Mouse (Mus musculus) liver, embryonic 12.5 days (tissue): ENCODE data around the gene Dkc1. TPM values are rescaled to one million over a fixed set of nuclear protein-coding genes. Genes with fewer than 3 reads are reported as not detected.

Experiments used
- ATAC-seq: fragments of 200-750 bp; cut with Nextera tagmentation; 2 replicates; pipeline ENCODE4 v1.8.0; 2017; ENCODE audit warnings: moderate number of reproducible peaks, mild to moderate bottlenecking, moderate library complexity
- H3K27ac ChIP-seq: fragments of 300-500 bp; sonication (generic); 2 replicates; pipeline ENCODE4 v1.5.1; 2016; ENCODE audit warnings: mild to moderate bottlenecking
- H3K27me3 ChIP-seq: fragments of 300-500 bp; sonication (generic); replicated peaks from 2 replicates; pipeline ENCODE4 v1.6.1; 2016; ENCODE audit warnings: mild to moderate bottlenecking, moderate library complexity
- H3K36me3 ChIP-seq: fragments of 300-500 bp; sonication (generic); 2 replicates; pipeline ENCODE4 v1.6.1; 2016; ENCODE audit warnings: mild to moderate bottlenecking, moderate library complexity
- H3K4me1 ChIP-seq: fragments of 300-500 bp; sonication (generic); 2 replicates; pipeline ENCODE4 v1.6.1; 2016
- H3K4me2 ChIP-seq: fragments of 300-500 bp; sonication (generic); 2 replicates; pipeline ENCODE4 v1.6.1; 2016; ENCODE audit warnings: mild to moderate bottlenecking, moderate library complexity
- H3K4me3 ChIP-seq: fragments of 300-500 bp; sonication (generic); 2 replicates; pipeline ENCODE4 v1.5.1; 2016; ENCODE audit warnings: mild to moderate bottlenecking, moderate library complexity
- H3K9ac ChIP-seq: fragments of 300-500 bp; sonication (generic); 2 replicates; pipeline ENCODE4 v1.6.1; 2016; ENCODE audit warnings: mild to moderate bottlenecking, moderate library complexity
- H3K9me3 ChIP-seq: fragments of 300-500 bp; sonication (generic); replicated peaks from 2 replicates; pipeline ENCODE4 v1.6.1; 2016; ENCODE audit warnings: mild to moderate bottlenecking, moderate library complexity
- WGBS: fragments of 180-500 bp; shearing (Covaris S2); methylation state at CpG from one replicate; pipeline ENCODE4 v1.1.7; 2016; ENCODE audit not compliant: insufficient replicate concordance; 5-methylcytosine and 5-hydroxymethylcytosine counted together
- polyA plus RNA-seq: library from polyadenylated mRNA; unstranded; fragments of >200 nt; fragmentation: Nextera tagmentation; extraction: Ambion mirVana; gene quantifications from 2 replicates; pipeline ENCODE4 v1.2.1, GENCODE M21; 2016

Gene Dkc1
- polyA plus RNA-seq = 160 TPM in 2 replicates

- peaks cover 16% of the 10 kb centered on the region; the same call in 1 of the 2 replicates for H3K4me1 ChIP-seq
- WGBS = 12% methylated on average over 28 of the region's 29 CpGs
Observed at GRCm38 (mm10) chrX:75095369-75096162, at the start of gene Dkc1. TSS of gene Dkc1 (plus strand) at chrX:75095854.

GRCm38 (mm10) chrX:75045931-75046330 lies 49.7 kb upstream of the Dkc1 start:
- Histone ChIP-seq H3K4me1 (no peaks in the 10 kb centered on the region), H3K36me3 (no peaks in the 10 kb centered on the region), H3K4me3 (no peak overlapping the region), H3K27me3 (no peaks in the 10 kb centered on the region), H3K9ac (no peak overlapping the region), H3K9me3 (no peaks in the 10 kb centered on the region), H3K4me2 (no peak overlapping the region), H3K27ac (no peak overlapping the region)
- no peak for ATAC-seq
- WGBS = 48% methylated on average over 1 of the region's 1 CpGs

More at GRCm38 (mm10) chrX:75095369-75096162, at the start of gene Dkc1:
- Histone ChIP-seq H3K36me3 (peaks cover 25% of the 10 kb centered on the region), H3K4me3 (peak within 1 kb of the TSS; percentile 67), H3K27me3 (no peaks in the 10 kb centered on the region), H3K27ac (peak within 1 kb of the TSS; percentile 84), H3K9ac (peak within 1 kb of the TSS; percentile 77), H3K9me3 (no peaks in the 10 kb centered on the region), H3K4me2 (peak within 1 kb of the TSS; percentile 70)
- peak; percentile 100 for ATAC-seq

- no peak overlapping the region for H3K9ac ChIP-seq
- no peak overlapping the region for H3K4me3 ChIP-seq
- no peaks in the 10 kb centered on the region for H3K9me3 ChIP-seq
- no peak overlapping the region for H3K27ac ChIP-seq
- 45% methylated on average over 3 of the region's 3 CpGs for WGBS
- no peak for ATAC-seq
- H3K4me2 ChIP-seq = no peak overlapping the region
- H3K4me1 ChIP-seq = no peaks in the 10 kb centered on the region
- no peaks in the 10 kb centered on the region for H3K27me3 ChIP-seq
- no peaks in the 10 kb centered on the region for H3K36me3 ChIP-seq
Observed at GRCm38 (mm10) chrX:75046921-75047635, 48.6 kb upstream of the Dkc1 start.

GRCm38 (mm10) chrX:75056120-75056775 lies 39.4 kb upstream of the Dkc1 start:
- Histone ChIP-seq H3K27me3 (no peaks in the 10 kb centered on the region), H3K4me3 (no peak overlapping the region), H3K4me1 (no peaks in the 10 kb centered on the region), H3K27ac (no peak overlapping the region), H3K36me3 (no peaks in the 10 kb centered on the region), H3K9me3 (no peaks in the 10 kb centered on the region), H3K9ac (no peak overlapping the region), H3K4me2 (no peak overlapping the region)
- WGBS = 48% methylated on average over 2 of the region's 2 CpGs
- ATAC-seq = no peak

GRCm38 (mm10) chrX:75082351-75082750 lies 13.3 kb upstream of the Dkc1 start:
- Histone ChIP-seq H3K4me2 (no peak overlapping the region), H3K36me3 (no peaks in the 10 kb centered on the region), H3K4me3 (no peak overlapping the region), H3K4me1 (peaks cover 5% of the 10 kb centered on the region; the same call in 1 of the 2 replicates), H3K9ac (no peak overlapping the region), H3K9me3 (no peaks in the 10 kb centered on the region), H3K27ac (no peak overlapping the region), H3K27me3 (no peaks in the 10 kb centered on the region)
- no peak for ATAC-seq
- 30% methylated on average over 2 of the region's 2 CpGs for WGBS

GRCm38 (mm10) chrX:75083982-75084773 lies 11.5 kb upstream of the Dkc1 start:
- Histone ChIP-seq H3K9me3 (no peaks in the 10 kb centered on the region), H3K27me3 (no peaks in the 10 kb centered on the region), H3K4me2 (peak overlapping the region; percentile 73), H3K4me1 (peaks cover 5% of the 10 kb centered on the region; the same call in 1 of the 2 replicates), H3K4me3 (peak overlapping the region; percentile 63), H3K9ac (peak overlapping the region; percentile 68), H3K36me3 (no peaks in the 10 kb centered on the region), H3K27ac (no peak overlapping the region; the same call in 1 of the 2 replicates)
- WGBS = 14% methylated on average over 26 of the region's 26 CpGs
- peak; percentile 84 for ATAC-seq

- 20% methylated on average over 5 of the region's 17 CpGs for WGBS
- no peaks in the 10 kb centered on the region for H3K27me3 ChIP-seq
- peak within 1 kb of the TSS; percentile 40 for H3K27ac ChIP-seq
- peak within 1 kb of the TSS; percentile 68 for H3K9ac ChIP-seq
- no peaks in the 10 kb centered on the region for H3K9me3 ChIP-seq
- H3K4me2 ChIP-seq = peak within 1 kb of the TSS; percentile 73
- peak; percentile 93 for ATAC-seq
- H3K4me1 ChIP-seq = peaks cover 5% of the 10 kb centered on the region; the same call in 1 of the 2 replicates
- peak within 1 kb of the TSS; percentile 63 for H3K4me3 ChIP-seq
- no peaks in the 10 kb centered on the region for H3K36me3 ChIP-seq
Observed at GRCm38 (mm10) chrX:75084774-75085508, 10.7 kb upstream of the Dkc1 start, which contains the start of gene Gab3. TSS of gene Gab3 (minus strand) at chrX:75085458.

- Histone ChIP-seq H3K9me3 (no peaks in the 10 kb centered on the region), H3K36me3 (no peaks in the 10 kb centered on the region), H3K9ac (no peak overlapping the region), H3K27me3 (no peaks in the 10 kb centered on the region), H3K4me3 (no peak overlapping the region), H3K27ac (no peak overlapping the region), H3K4me1 (peaks cover 5% of the 10 kb centered on the region; the same call in 1 of the 2 replicates), H3K4me2 (no peak overlapping the region)
- ATAC-seq = no peak
- WGBS = 10% methylated on average over 1 of the region's 1 CpGs
Observed at GRCm38 (mm10) chrX:75085654-75086053, 10.0 kb upstream of the Dkc1 start.

GRCm38 (mm10) chrX:75096163-75096770 lies 613 bp downstream of the Dkc1 start:
- H3K4me1 ChIP-seq = peaks cover 16% of the 10 kb centered on the region; the same call in 1 of the 2 replicates
- peaks cover 32% of the 10 kb centered on the region for H3K36me3 ChIP-seq
- peak overlapping the region; percentile 67 for H3K4me3 ChIP-seq
- no peaks in the 10 kb centered on the region for H3K27me3 ChIP-seq
- no peaks in the 10 kb centered on the region for H3K9me3 ChIP-seq
- peak; percentile 48 for ATAC-seq
- peak overlapping the region; percentile 77 for H3K9ac ChIP-seq
- WGBS = 15% methylated on average over 23 of the region's 23 CpGs
- H3K27ac ChIP-seq = peak overlapping the region; percentile 84
- peak overlapping the region; percentile 70 for H3K4me2 ChIP-seq

- Histone ChIP-seq H3K9ac (no peak overlapping the region), H3K27ac (no peak overlapping the region), H3K4me3 (0 out of 2 replicates have a peak overlapping the region, but pooled peaks have one; percentile 32), H3K9me3 (no peaks in the 10 kb centered on the region), H3K4me2 (peak overlapping the region; percentile 70), H3K36me3 (peaks cover 57% of the 10 kb centered on the region), H3K4me1 (peaks cover 16% of the 10 kb centered on the region; the same call in 1 of the 2 replicates), H3K27me3 (no peaks in the 10 kb centered on the region)
- ATAC-seq = no peak
- WGBS = 80% methylated on average over 8 of the region's 8 CpGs
Observed at GRCm38 (mm10) chrX:75098799-75099198, 3.1 kb downstream of the Dkc1 start.
